Mouse (Mus musculus): ENCODE results near the gene Pthlh. TPM values are rescaled to one million over a fixed set of nuclear protein-coding genes. Genes with fewer than 3 reads are reported as not detected.

The Pthlh gene
- polyA plus RNA-seq (2015; fragmentation: Nextera tagmentation; extraction: Ambion mirVana) = 2.2 and 4.8 TPM in 2 replicates

DNA sequence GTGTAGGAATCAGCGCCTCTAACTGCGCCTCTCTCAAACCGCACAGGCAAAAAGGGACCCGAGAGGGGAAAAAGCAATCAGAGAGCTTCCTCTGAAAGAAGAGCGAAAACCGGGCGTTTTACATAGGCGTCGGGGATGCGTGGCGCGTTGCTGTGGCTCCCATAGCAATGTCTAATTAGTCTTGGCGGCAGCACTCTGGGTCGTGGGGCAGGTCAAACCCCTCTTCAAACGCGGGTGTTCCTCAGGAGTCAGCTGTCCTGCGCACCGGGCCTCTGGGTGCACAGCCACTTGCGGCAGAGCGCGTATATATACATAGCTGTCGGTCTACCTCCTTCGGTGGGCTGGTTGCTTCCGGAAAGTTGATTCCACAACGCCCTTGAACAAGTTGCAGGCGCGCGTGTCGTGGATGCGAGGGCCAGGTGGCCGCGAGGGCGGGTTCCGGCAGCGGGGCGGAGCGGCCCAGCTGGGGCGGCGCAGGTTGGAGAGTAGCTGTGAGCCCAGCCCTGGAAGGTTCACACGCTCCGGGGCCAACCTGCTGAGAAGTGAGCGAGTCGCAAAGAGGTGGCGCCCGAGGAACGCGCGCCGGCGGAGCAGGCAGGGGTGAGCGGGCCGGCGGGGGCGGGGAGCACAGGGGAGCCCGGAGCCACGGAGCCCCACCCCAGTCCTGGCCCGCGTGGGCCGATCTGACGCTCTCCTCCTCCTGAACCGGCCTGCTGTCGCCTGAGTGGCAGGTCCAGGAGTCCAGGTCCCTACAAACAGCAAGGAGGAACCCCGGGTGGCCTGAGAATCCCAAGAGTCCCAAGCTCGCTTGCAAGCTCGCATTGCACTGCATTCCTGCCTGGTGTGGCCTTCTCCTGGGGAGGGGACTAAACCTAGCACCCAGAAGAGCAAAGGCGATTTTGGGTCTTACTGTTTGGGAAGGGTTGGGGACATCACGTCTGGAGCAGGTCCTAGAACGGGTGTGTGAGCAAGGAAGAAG, at the start of gene Pthlh:
Pthlh (minus strand) TSS at position 597 of the 979 bp plus-strand sequence.

Other genes with a start within 250 kb of the Pthlh start
- 0.41 and 0.84 TPM in 2 replicates for gene Rep15, start 231.6 kb downstream of the Pthlh start, polyA plus RNA-seq (2015; fragmentation: Nextera tagmentation; extraction: Ambion mirVana)
- gene Mrps35, start 221.4 kb downstream of the Pthlh start, polyA plus RNA-seq (2015; fragmentation: Nextera tagmentation; extraction: Ambion mirVana) = 71.5 and 102 TPM in 2 replicates
- 0.98 and 1.4 TPM in 2 replicates for gene Mansc4, start 177.2 kb downstream of the Pthlh start, polyA plus RNA-seq (2015; fragmentation: Nextera tagmentation; extraction: Ambion mirVana)
- 4.9 and 7.0 TPM in 2 replicates for gene Klhl42, start 172.8 kb downstream of the Pthlh start, polyA plus RNA-seq (2015; fragmentation: Nextera tagmentation; extraction: Ambion mirVana)
- gene Ccdc91, start 211.6 kb upstream of the Pthlh start, polyA plus RNA-seq (2015; fragmentation: Nextera tagmentation; extraction: Ambion mirVana) = 37.0 and 41.1 TPM in 2 replicates